ENCODE assay signal across 8 mouse cellular contexts in the genomic region with DNA sequence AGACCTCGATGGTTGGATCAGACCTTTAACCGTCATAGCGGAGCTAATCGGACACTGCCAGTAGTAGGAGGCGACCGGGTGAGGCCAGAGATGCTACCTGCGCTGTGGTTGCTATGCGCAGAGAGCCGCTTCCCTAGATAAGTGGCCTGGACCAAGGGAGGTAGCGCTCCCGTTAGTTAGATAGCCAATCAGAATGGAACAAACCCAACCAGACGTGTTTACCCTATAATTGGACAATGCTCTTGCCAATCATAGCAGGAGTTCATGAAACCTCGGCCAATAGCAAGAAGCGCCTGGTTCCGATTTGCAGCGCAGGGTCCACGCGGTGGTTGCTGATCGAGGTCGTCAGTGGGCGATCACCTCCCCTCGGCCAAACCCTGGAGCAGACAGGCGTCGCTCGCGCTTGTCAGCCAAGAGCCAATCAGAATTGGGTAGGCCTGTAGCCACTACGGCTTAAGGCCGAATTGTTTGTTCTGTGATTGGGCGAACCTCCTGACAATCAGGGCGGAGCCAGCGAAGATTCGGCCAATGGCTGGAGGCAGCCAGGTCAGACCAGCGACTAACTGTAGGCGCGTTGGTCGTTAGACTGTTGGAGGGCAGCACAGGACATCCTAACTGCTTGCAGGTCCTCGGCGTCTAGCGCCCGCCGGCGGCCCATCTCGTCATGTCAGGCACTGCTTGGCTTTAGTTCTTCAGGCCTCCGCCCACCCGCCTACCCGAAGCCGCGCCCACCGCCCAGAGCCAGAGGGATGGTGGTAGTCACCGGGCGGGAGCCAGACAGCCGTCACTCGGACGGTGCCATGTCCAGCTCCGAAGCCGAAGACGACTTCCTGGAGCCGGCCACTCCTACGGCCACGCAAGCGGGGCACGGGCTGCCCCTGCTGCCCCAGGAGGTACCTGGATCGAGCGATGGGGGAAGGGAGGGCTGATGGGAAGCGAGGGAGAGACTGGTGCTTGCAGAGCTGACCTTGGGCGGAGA. TPM values are rescaled to one million over a fixed set of nuclear protein-coding genes. Genes with fewer than 3 reads are reported as not detected.
DNase-seq lines count a peak whose midpoint lies in the region; ATAC-seq and TF ChIP-seq lines count a peak whose summit lies in the region.

Gene Kctd7, plus strand, starts transcription at position 528 of the 979 bp plus-strand sequence.

- no peak within 1 kb of the TSS for H3K27ac ChIP-seq in ES-Bruce4 (ENCODE audit: insufficient read depth, low read length)
- H3K27ac ChIP-seq in forebrain, embryonic 13.5 days: peak within 1 kb of the TSS; percentile 60
- H3K27ac ChIP-seq in liver, postnatal 0 days (ENCODE audit: low read depth): peak within 1 kb of the TSS; percentile 93
- H3K27ac ChIP-seq in neural tube, embryonic 14.5 days (ENCODE audit: low read depth, low read length): peak within 1 kb of the TSS; percentile 87

- peak; percentile 98 to 99 for DNase-seq in heart, postnatal 10 days
- peak; percentile 94 for DNase-seq in large intestine, adult 2 months (ENCODE audit: low read depth, low spot score)
- DNase-seq in liver, postnatal 0 days: peak; percentile 93
- DNase-seq in testis, postnatal 10 days (ENCODE audit: low spot score): peak; percentile 94

- under 1% methylated on average over 66 of the region's 66 CpGs for WGBS in forebrain, embryonic 13.5 days
- under 1% methylated on average over 66 of the region's 66 CpGs for WGBS in large intestine, adult 2 months
- under 1% methylated on average over 64 of the region's 66 CpGs for WGBS in liver, postnatal 0 days (ENCODE audit: insufficient replicate concordance)
- under 1% methylated on average over 65 of the region's 66 CpGs for WGBS in neural tube, embryonic 14.5 days

- no peaks in the 10 kb centered on the region for H3K36me3 ChIP-seq in ES-Bruce4 (ENCODE audit: control insufficient read depth, insufficient read depth, low read length, poor library complexity, severe bottlenecking)
- H3K36me3 ChIP-seq in forebrain, embryonic 13.5 days (ENCODE audit: poor library complexity, severe bottlenecking): 0 out of 2 replicates have a peak, but pooled peaks cover 6% of the 10 kb centered on the region
- H3K36me3 ChIP-seq in liver, postnatal 0 days (replicated peaks; ENCODE audit: insufficient read depth, low read length): peaks cover 9% of the 10 kb centered on the region
- peaks cover 5% of the 10 kb centered on the region; the same call in 1 of the 2 replicates for H3K36me3 ChIP-seq in neural tube, embryonic 14.5 days (ENCODE audit: control insufficient read depth, insufficient read depth, low read length)

- H3K4me3 ChIP-seq in ES-Bruce4 (ENCODE audit: low read depth, low read length): peak within 1 kb of the TSS; percentile 67
- peak within 1 kb of the TSS; percentile 67 for H3K4me3 ChIP-seq in forebrain, embryonic 13.5 days
- peak within 1 kb of the TSS; percentile 81 for H3K4me3 ChIP-seq in liver, postnatal 0 days (ENCODE audit: low read depth, low read length)
- peak within 1 kb of the TSS; percentile 70 for H3K4me3 ChIP-seq in neural tube, embryonic 14.5 days (ENCODE audit: low read depth, low read length)

- H3K4me1 ChIP-seq in ES-Bruce4 (ENCODE audit: control insufficient read depth, insufficient read depth, low read length): peaks cover 2% of the 10 kb centered on the region
- peaks cover 16% of the 10 kb centered on the region for H3K4me1 ChIP-seq in forebrain, embryonic 13.5 days
- peaks cover 18% of the 10 kb centered on the region for H3K4me1 ChIP-seq in liver, postnatal 0 days (ENCODE audit: insufficient read depth)
- H3K4me1 ChIP-seq in neural tube, embryonic 14.5 days (ENCODE audit: control insufficient read depth, insufficient read depth, low read length): peaks cover 8% of the 10 kb centered on the region; the same call in 1 of the 2 replicates

- peak; percentile 48 for TF ChIP-seq CTCF in ES-Bruce4 (IDR thresholded peaks at IDR 0.05; ENCODE audit: low read depth, low read length)
- peak; percentile 64 for TF ChIP-seq CTCF in liver, postnatal 0 days (IDR thresholded peaks at IDR 0.05; ENCODE audit: low read depth)

- no peaks in the 10 kb centered on the region for H3K27me3 ChIP-seq in ES-Bruce4 (ENCODE audit: control insufficient read depth, insufficient read depth, low read length, poor library complexity, severe bottlenecking)
- H3K27me3 ChIP-seq in forebrain, embryonic 13.5 days: no peaks in the 10 kb centered on the region
- no peaks in the 10 kb centered on the region for H3K27me3 ChIP-seq in liver, postnatal 0 days (ENCODE audit: insufficient read depth, low read length)
- no peaks in the 10 kb centered on the region for H3K27me3 ChIP-seq in neural tube, embryonic 14.5 days (ENCODE audit: control insufficient read depth, insufficient read depth, low read length)

- H3K4me2 ChIP-seq in forebrain, embryonic 13.5 days: peak within 1 kb of the TSS; percentile 84
- peak within 1 kb of the TSS; percentile 99 for H3K4me2 ChIP-seq in liver, postnatal 0 days (ENCODE audit: low read depth, low read length)
- H3K4me2 ChIP-seq in neural tube, embryonic 14.5 days (ENCODE audit: low read depth, low read length): peak within 1 kb of the TSS; percentile 69

- peak; percentile 97 for ATAC-seq in cerebellum, adult (ENCODE audit: insufficient number of reproducible peaks, low FRiP score, low TSS enrichment)
- peak; percentile 98 for ATAC-seq in forebrain, embryonic 13.5 days
- peak; percentile 93 for ATAC-seq in liver, postnatal 0 days
- ATAC-seq in neural tube, embryonic 14.5 days (ENCODE audit: low read depth): peak; percentile 97

- no peaks in the 10 kb centered on the region for H3K9me3 ChIP-seq in ES-Bruce4 (replicated peaks; ENCODE audit: control insufficient read depth, insufficient read depth, low read length, poor library complexity, severe bottlenecking)
- no peaks in the 10 kb centered on the region for H3K9me3 ChIP-seq in forebrain, embryonic 13.5 days (replicated peaks)
- H3K9me3 ChIP-seq in liver, postnatal 0 days (ENCODE audit: low read length): no peaks in the 10 kb centered on the region
- H3K9me3 ChIP-seq in neural tube, embryonic 14.5 days (ENCODE audit: control insufficient read depth, low read length): no peaks in the 10 kb centered on the region

- H3K9ac ChIP-seq in ES-Bruce4 (ENCODE audit: low read depth, poor library complexity, severe bottlenecking): no peak within 1 kb of the TSS
- H3K9ac ChIP-seq in forebrain, embryonic 13.5 days: peak within 1 kb of the TSS; percentile 87
- H3K9ac ChIP-seq in liver, postnatal 0 days (replicated peaks): peak within 1 kb of the TSS; percentile 88
- H3K9ac ChIP-seq in neural tube, embryonic 14.5 days (replicated peaks; ENCODE audit: low read depth, low read length): peak within 1 kb of the TSS; percentile 82

- TF ChIP-seq POLR2A in ES-Bruce4 (IDR thresholded peaks at IDR 0.05; ENCODE audit: insufficient read depth, low read length): no peak

- intact Hi-C loops in heart, postnatal 10 days (cut with DNase I): no loop called here

- no peak for TF ChIP-seq EP300 in ES-Bruce4 (IDR thresholded peaks at IDR 0.05; ENCODE audit: insufficient read depth, low read depth, low read length)
- peak; percentile 91 for TF ChIP-seq EP300 in liver, postnatal 0 days (IDR thresholded peaks at IDR 0.05; ENCODE audit: low read depth)

RNA-seq across cellular contexts. Expression of gene Kctd7, which starts in this region (rescaled TPM):
- 0.97 and 1.8 TPM in 2 replicates for polyA plus RNA-seq in ES-Bruce4 (2011; ENCODE audit: insufficient read depth, insufficient read length, low read depth, missing spikeins)
- 8.3 and 8.9 TPM in 2 replicates for polyA plus RNA-seq in forebrain, embryonic 13.5 days (2015; fragmentation: Nextera tagmentation; extraction: Ambion mirVana)
- total RNA-seq in heart, postnatal 10 days (2021): 1 to 10 TPM; 2.5 to 3.9 TPM
- polyA plus RNA-seq in large intestine, adult 2 months (2012; rRNA removed): 1.3 and 1.5 TPM in 2 replicates
- 3.6 and 3.9 TPM in 2 replicates for polyA plus RNA-seq in liver, postnatal 0 days (2015; fragmentation: Nextera tagmentation; extraction: Ambion mirVana)
- 16.1 and 17.5 TPM in 2 replicates for polyA plus RNA-seq in neural tube, embryonic 14.5 days (2014; fragmentation: Nextera tagmentation; extraction: Ambion mirVana)
